Mouse (Mus musculus) MEL (cell line): ENCODE measurements around the gene Fto. TPM values are rescaled to one million over a fixed set of nuclear protein-coding genes. Genes with fewer than 3 reads are reported as not detected.
A peak's percentile ranks its signal among the peaks of the same experiment; 100 is the strongest.

ENCODE experiments used
- DNase-seq: peaks from one replicate; pipeline ENCODE4 v3.0.0; 2011; ENCODE audit warnings: low read depth, low spot score
- H3K27ac ChIP-seq: 2 replicates; pipeline ENCODE4 v1.5.1; 2012; ENCODE audit warnings: low read depth, mild to moderate bottlenecking, control low read depth, low read length, moderate library complexity; ENCODE audit not compliant: control insufficient read depth
- H3K27me3 ChIP-seq, 2 experiments: fragments of 150-350 bp in 1 of 2; sonication (generic) in 1 of 2; 2 replicates each; pipeline ENCODE4 v1.6.1; 2012; ENCODE audit warnings: low read length in 2 of 2, mild to moderate bottlenecking in 2 of 2, improper control_type of control experiment in 1 of 2, moderate library complexity in 1 of 2; ENCODE audit not compliant: insufficient read depth in 2 of 2, control insufficient read depth in 1 of 2
- H3K36me3 ChIP-seq, 2 experiments: 2 replicates each; pipeline ENCODE4 v1.6.1; 2012 to 2014; ENCODE audit warnings: low read length in 2 of 2, improper control_type of control experiment in 1 of 2, inconsistent platforms in 1 of 2, mild to moderate bottlenecking in 1 of 2; ENCODE audit not compliant: insufficient read depth in 2 of 2, control insufficient read depth in 1 of 2
- H3K4me1 ChIP-seq, 2 experiments: fragments of 150-350 bp in 1 of 2; sonication (generic) in 1 of 2; 2 replicates each; pipeline ENCODE4 v1.6.1; 2012; ENCODE audit warnings: low read length in 2 of 2, improper control_type of control experiment in 1 of 2, mild to moderate bottlenecking in 1 of 2; ENCODE audit not compliant: insufficient read depth in 2 of 2, control insufficient read depth in 1 of 2
- H3K4me3 ChIP-seq, 2 experiments: fragments of 150-350 bp in 1 of 2; sonication (generic) in 1 of 2; 2 replicates each; pipeline ENCODE4 v1.5.1; 2012; ENCODE audit warnings: low read depth in 2 of 2, low read length in 2 of 2, mild to moderate bottlenecking in 2 of 2, moderate library complexity in 2 of 2, control low read depth in 1 of 2, improper control_type of control experiment in 1 of 2; ENCODE audit not compliant: control insufficient read depth in 1 of 2, insufficient read depth in 1 of 2
- H3K79me2 ChIP-seq: 2 replicates; pipeline ENCODE4 v1.6.1; 2012; ENCODE audit warnings: mild to moderate bottlenecking, low read length, moderate library complexity; ENCODE audit not compliant: control insufficient read depth, poor library complexity, insufficient read depth
- H3K9ac ChIP-seq: 2 replicates; pipeline ENCODE4 v1.6.1; 2012; ENCODE audit warnings: low read depth, mild to moderate bottlenecking, control low read depth, low read length, moderate library complexity; ENCODE audit not compliant: control insufficient read depth, poor library complexity, severe bottlenecking
- H3K9me3 ChIP-seq: fragments of 150-350 bp; sonication (generic); replicated peaks from 2 replicates; pipeline ENCODE4 v1.6.1; 2012; ENCODE audit warnings: mild to moderate bottlenecking, low read length, improper control_type of control experiment, moderate library complexity; ENCODE audit not compliant: insufficient read depth
- BHLHE40 ChIP-seq: IDR thresholded peaks from 2 replicates; pipeline ENCODE4 v1.6.1; 2012; ENCODE audit warnings: low read depth, mild to moderate bottlenecking, inconsistent platforms, low read length, improper control_type of control experiment, borderline replicate concordance
- CHD1 ChIP-seq: IDR thresholded peaks from 2 replicates; pipeline ENCODE4 v1.6.1; 2012; ENCODE audit warnings: low read depth, mild to moderate bottlenecking, inconsistent platforms, low read length, improper control_type of control experiment
- CHD2 ChIP-seq: IDR thresholded peaks from 2 replicates; pipeline ENCODE4 v1.6.1; 2011; ENCODE audit warnings: low read length, improper control_type of control experiment
- ELF1 ChIP-seq: IDR thresholded peaks from 2 replicates; pipeline ENCODE4 v1.6.1; 2014; ENCODE audit warnings: low read depth, mild to moderate bottlenecking, inconsistent platforms, low read length, improper control_type of control experiment, moderate library complexity
- EP300 ChIP-seq, 2 experiments: IDR thresholded peaks; 2 replicates each; pipeline ENCODE4 v1.6.1; 2011; ENCODE audit warnings: improper control_type of control experiment in 2 of 2, low read length in 2 of 2, low read depth in 1 of 2, mild to moderate bottlenecking in 1 of 2
- ETS1 ChIP-seq: IDR thresholded peaks from 2 replicates; pipeline ENCODE4 v1.6.1; 2012; ENCODE audit warnings: low read depth, mild to moderate bottlenecking, inconsistent platforms, low read length, improper control_type of control experiment, moderate library complexity
- HCFC1 ChIP-seq: IDR thresholded peaks from 2 replicates; pipeline ENCODE4 v1.6.1; 2012; ENCODE audit warnings: low read depth, mild to moderate bottlenecking, inconsistent platforms, low read length, improper control_type of control experiment, moderate library complexity
- JUND ChIP-seq: IDR thresholded peaks from 2 replicates; pipeline ENCODE4 v1.6.1; 2011; ENCODE audit warnings: low read depth, mild to moderate bottlenecking, improper control_type of control experiment, low read length
- MAX ChIP-seq: IDR thresholded peaks from 2 replicates; pipeline ENCODE4 v1.6.1; 2011; ENCODE audit warnings: low read length, improper control_type of control experiment
- MEF2A ChIP-seq: IDR thresholded peaks from 2 replicates; pipeline ENCODE4 v1.6.1; 2014; ENCODE audit warnings: low read depth, mild to moderate bottlenecking, inconsistent platforms, low read length, improper control_type of control experiment; ENCODE audit not compliant: poor library complexity, insufficient replicate concordance, severe bottlenecking; ENCODE audit errors: extremely low read depth
- MYB ChIP-seq: IDR thresholded peaks from 2 replicates; pipeline ENCODE4 v1.6.1; 2011; ENCODE audit warnings: mild to moderate bottlenecking, low read depth, low read length, improper control_type of control experiment
- MYC ChIP-seq: IDR thresholded peaks from 2 replicates; pipeline ENCODE4 v1.6.1; 2011; ENCODE audit warnings: low read depth, mild to moderate bottlenecking, low read length, improper control_type of control experiment, moderate library complexity
- NRF1 ChIP-seq: IDR thresholded peaks from 2 replicates; pipeline ENCODE4 v1.6.1; 2014; ENCODE audit warnings: low read depth, mild to moderate bottlenecking, inconsistent platforms, low read length, improper control_type of control experiment, moderate library complexity; ENCODE audit not compliant: poor library complexity, insufficient read depth, severe bottlenecking
- POLR2A ChIP-seq, 2 experiments: IDR thresholded peaks; 2 replicates each; pipeline ENCODE4 v1.6.1; 2011 to 2012; ENCODE audit warnings: low read length in 2 of 2, mild to moderate bottlenecking in 2 of 2, control low read depth in 1 of 2, improper control_type of control experiment in 1 of 2, low read depth in 1 of 2, moderate library complexity in 1 of 2; ENCODE audit not compliant: control insufficient read depth in 1 of 2, insufficient read depth in 1 of 2, poor library complexity in 1 of 2
- POLR2AphosphoS2 ChIP-seq: IDR thresholded peaks from 2 replicates; pipeline ENCODE4 v1.6.1; 2011; ENCODE audit warnings: low read length, improper control_type of control experiment
- POLR2AphosphoS5 ChIP-seq: IDR thresholded peaks from 2 replicates; pipeline ENCODE4 v1.6.1; 2012; ENCODE audit warnings: low read depth, borderline replicate concordance, mild to moderate bottlenecking, inconsistent platforms, low read length, moderate library complexity, mixed read lengths
- RAD21 ChIP-seq: IDR thresholded peaks from 2 replicates; pipeline ENCODE4 v1.6.1; 2011; ENCODE audit warnings: mild to moderate bottlenecking, low read depth, low read length, improper control_type of control experiment
- RCOR1 ChIP-seq: IDR thresholded peaks from 2 replicates; pipeline ENCODE4 v1.6.1; 2012; ENCODE audit warnings: low read depth, mild to moderate bottlenecking, inconsistent platforms, low read length, improper control_type of control experiment
- SIN3A ChIP-seq: IDR thresholded peaks from 2 replicates; pipeline ENCODE4 v1.6.1; 2012; ENCODE audit warnings: low read length, improper control_type of control experiment, inconsistent platforms
- SMC3 ChIP-seq: IDR thresholded peaks from 2 replicates; pipeline ENCODE4 v1.6.1; 2011; ENCODE audit warnings: low read depth, low read length, improper control_type of control experiment
- TAL1 ChIP-seq: IDR thresholded peaks from 2 replicates; pipeline ENCODE4 v1.6.1; 2012; ENCODE audit warnings: mild to moderate bottlenecking, inconsistent platforms, low read length, moderate library complexity, mixed read lengths
- TBP ChIP-seq: IDR thresholded peaks from 2 replicates; pipeline ENCODE4 v1.8.0; 2011; ENCODE audit warnings: low read depth, low read length, improper control_type of control experiment
- TCF12 ChIP-seq: IDR thresholded peaks from 2 replicates; pipeline ENCODE4 v1.6.1; 2014; ENCODE audit warnings: low read depth, mild to moderate bottlenecking, inconsistent platforms, low read length, improper control_type of control experiment, moderate library complexity
- UBTF ChIP-seq: IDR thresholded peaks from 2 replicates; pipeline ENCODE4 v1.6.1; 2012; ENCODE audit warnings: low read depth, mild to moderate bottlenecking, inconsistent platforms, low read length, improper control_type of control experiment, moderate library complexity, borderline replicate concordance; ENCODE audit not compliant: insufficient read depth
- USF2 ChIP-seq, 2 experiments: IDR thresholded peaks; 2 replicates each; pipeline ENCODE4 v1.6.1; 2011 to 2012; ENCODE audit warnings: improper control_type of control experiment in 2 of 2, low read length in 2 of 2, borderline replicate concordance in 1 of 2, inconsistent platforms in 1 of 2, low read depth in 1 of 2, mild to moderate bottlenecking in 1 of 2; ENCODE audit not compliant: insufficient read depth in 1 of 2
- ZC3H11A ChIP-seq: IDR thresholded peaks from 2 replicates; pipeline ENCODE4 v1.6.1; 2012; ENCODE audit warnings: low read depth, mild to moderate bottlenecking, inconsistent platforms, low read length, improper control_type of control experiment
- ZKSCAN1 ChIP-seq: IDR thresholded peaks from 2 replicates; pipeline ENCODE4 v1.6.1; 2012; ENCODE audit warnings: low read depth, mild to moderate bottlenecking, inconsistent platforms, low read length, improper control_type of control experiment, moderate library complexity
- ZMIZ1 ChIP-seq: IDR thresholded peaks from 2 replicates; pipeline ENCODE4 v1.6.1; 2012; ENCODE audit warnings: low read depth, mild to moderate bottlenecking, inconsistent platforms, low read length, improper control_type of control experiment, moderate library complexity
- ZNF384 ChIP-seq: IDR thresholded peaks from 2 replicates; pipeline ENCODE4 v1.6.1; 2012; ENCODE audit warnings: low read depth, mild to moderate bottlenecking, inconsistent platforms, low read length, improper control_type of control experiment
- polyA plus RNA-seq, 2 experiments: library from polyadenylated mRNA; stranded (reverse) in 1 of 2; unstranded in 1 of 2; fragments of >175 nt in 1 of 2; fragments of >200 nt in 1 of 2; gene quantifications; 2 replicates each; pipeline versions ENCODE4 v1.2.1 to v1.2.4; 2012; ENCODE audit warnings: low replicate concordance in 2 of 2, low read depth in 1 of 2; ENCODE audit not compliant: insufficient read length in 2 of 2, insufficient read depth in 1 of 2, missing spikeins in 1 of 2
- total RNA-seq: library from RNA; depleted of rRNA; stranded (reverse); fragments of 300-350 nt; gene quantifications from 2 replicates; pipeline ENCODE4 v1.2.3, GENCODE M21; 2012

Fto gene
- total and polyA plus RNA-seq, 3 experiments, result 13.5 to 41.1 TPM; not detected in 1

- H3K27me3 ChIP-seq, result no peaks in the 10 kb centered on the region
- TF ChIP-seq POLR2AphosphoS2 (no peak), MEF2A (no peak), EP300 (IDR thresholded peaks at IDR 0.05; ENCODE audit: low read depth in 1 of 2, low read length in 2 of 2) (no peak), ZKSCAN1 (no peak), ZMIZ1 (no peak), MAX (no peak), MYC (no peak), CHD1 (no peak), USF2 (IDR thresholded peaks at IDR 0.05; ENCODE audit: borderline replicate concordance in 1 of 2, insufficient read depth in 1 of 2, low read depth in 1 of 2, low read length in 2 of 2) (no peak), MYB (no peak), ETS1 (no peak), UBTF (no peak), RCOR1 (no peak), JUND (no peak), POLR2AphosphoS5 (no peak), BHLHE40 (no peak)
These were observed 193.4 kb downstream of the Fto start for GRCm38 (mm10) chr8:91506682-91507257.

GRCm38 (mm10) chr8:91507681-91508097 is 194.4 kb downstream of the Fto start:
- H3K79me2 ChIP-seq, result no peaks in the 10 kb centered on the region
- H3K9ac ChIP-seq, result peak overlapping the region; percentile 17; the same call in 1 of the 2 replicates
- DNase-seq, result peak; percentile 78
- H3K36me3 ChIP-seq, result peaks cover 0 to 43% of the 10 kb centered on the region in 2 experiments; a peak in 2 of 4 replicates
- H3K4me3 ChIP-seq, result no peak overlapping the region
- no peaks in the 10 kb centered on the region for H3K9me3 ChIP-seq
- peaks cover 42 to 44% of the 10 kb centered on the region in 2 experiments for H3K4me1 ChIP-seq
- peak overlapping the region; percentile 58 for H3K27ac ChIP-seq
- H3K27me3 ChIP-seq, result no peaks in the 10 kb centered on the region
- TF ChIP-seq RCOR1 (no peak), ZKSCAN1 (no peak), TBP (peak; percentile 33; the same call in 1 of the 2 replicates), ELF1 (peak; percentile 59; the same call in 1 of the 2 replicates), TCF12 (no peak), TAL1 (no peak), HCFC1 (no peak), ZNF384 (no peak), JUND (no peak), ZC3H11A (no peak), SIN3A (0 out of 2 replicates have a peak, but pooled peaks have one; percentile 39), CHD2 (no peak), EP300 (IDR thresholded peaks at IDR 0.05; ENCODE audit: low read depth in 1 of 2, low read length in 2 of 2) (peak; percentile 6 to 40; a peak in 1 of 4 replicates), MYB (0 out of 2 replicates have a peak, but pooled peaks have one; percentile 7), SMC3 (no peak), MYC (no peak), RAD21 (no peak), BHLHE40 (no peak), ETS1 (peak; percentile 29; the same call in 1 of the 2 replicates), UBTF (no peak), POLR2A (IDR thresholded peaks at IDR 0.05; ENCODE audit: control insufficient read depth in 1 of 2, insufficient read depth in 1 of 2, low read depth in 1 of 2, low read length in 2 of 2, poor library complexity in 1 of 2) (no peak; a peak in 1 of 4 replicates), NRF1 (no peak), CHD1 (no peak)

More at GRCm38 (mm10) chr8:91506682-91507257, 193.4 kb downstream of the Fto start:
- Histone ChIP-seq H3K36me3 (peaks cover 0 to 35% of the 10 kb centered on the region in 2 experiments; a peak in 3 of 4 replicates), H3K27ac (peak overlapping the region; percentile 89), H3K9me3 (no peaks in the 10 kb centered on the region), H3K79me2 (no peaks in the 10 kb centered on the region), H3K4me3 (no peak overlapping the region), H3K4me1 (peaks cover 34 to 38% of the 10 kb centered on the region in 2 experiments), H3K9ac (no peak overlapping the region)
- no peak for DNase-seq
